Mouse (Mus musculus) MEL (cell line): ENCODE data around the gene Actr10.

Experiments
- BHLHE40 ChIP-seq: IDR thresholded peaks from 2 replicates; pipeline ENCODE4 v1.6.1; 2012; ENCODE audit warnings: low read depth, mild to moderate bottlenecking, inconsistent platforms, low read length, improper control_type of control experiment, borderline replicate concordance
- CTCF ChIP-seq, 3 experiments: IDR thresholded peaks in 2 of 3; conservative IDR thresholded peaks in 1 of 3; 2 replicates each; pipeline ENCODE4 v1.5.1; 2011 to 2012; ENCODE audit warnings: low read length in 3 of 3, low read depth in 2 of 3, mild to moderate bottlenecking in 2 of 3, improper control_type of control experiment in 1 of 3, inconsistent platforms in 1 of 3, mixed read lengths in 1 of 3, moderate library complexity in 1 of 3; ENCODE audit not compliant: control insufficient read depth in 1 of 3, insufficient read depth in 1 of 3, poor library complexity in 1 of 3, severe bottlenecking in 1 of 3
- E2F4 ChIP-seq: IDR thresholded peaks from 2 replicates; pipeline ENCODE4 v1.6.1; 2011; ENCODE audit warnings: low read depth, low read length, improper control_type of control experiment, borderline replicate concordance
- EP300 ChIP-seq, 2 experiments: IDR thresholded peaks; 2 replicates each; pipeline ENCODE4 v1.6.1; 2011; ENCODE audit warnings: improper control_type of control experiment in 2 of 2, low read length in 2 of 2, low read depth in 1 of 2, mild to moderate bottlenecking in 1 of 2
- GATA1 ChIP-seq: IDR thresholded peaks from 2 replicates; pipeline ENCODE4 v1.6.1; 2011; ENCODE audit warnings: low read depth, low read length, improper control_type of control experiment
- MAFK ChIP-seq: IDR thresholded peaks from 2 replicates; pipeline ENCODE4 v1.6.1; 2011; ENCODE audit warnings: low read depth, mild to moderate bottlenecking, low read length, improper control_type of control experiment, borderline replicate concordance
- POLR2A ChIP-seq, 2 experiments: IDR thresholded peaks; 2 replicates each; pipeline ENCODE4 v1.6.1; 2011 to 2012; ENCODE audit warnings: low read length in 2 of 2, mild to moderate bottlenecking in 2 of 2, control low read depth in 1 of 2, improper control_type of control experiment in 1 of 2, low read depth in 1 of 2, moderate library complexity in 1 of 2; ENCODE audit not compliant: control insufficient read depth in 1 of 2, insufficient read depth in 1 of 2, poor library complexity in 1 of 2
- RAD21 ChIP-seq: IDR thresholded peaks from 2 replicates; pipeline ENCODE4 v1.6.1; 2011; ENCODE audit warnings: mild to moderate bottlenecking, low read depth, low read length, improper control_type of control experiment
- TAL1 ChIP-seq: IDR thresholded peaks from 2 replicates; pipeline ENCODE4 v1.6.1; 2012; ENCODE audit warnings: mild to moderate bottlenecking, inconsistent platforms, low read length, moderate library complexity, mixed read lengths
- TBP ChIP-seq: IDR thresholded peaks from 2 replicates; pipeline ENCODE4 v1.8.0; 2011; ENCODE audit warnings: low read depth, low read length, improper control_type of control experiment
- UBTF ChIP-seq: IDR thresholded peaks from 2 replicates; pipeline ENCODE4 v1.6.1; 2012; ENCODE audit warnings: low read depth, mild to moderate bottlenecking, inconsistent platforms, low read length, improper control_type of control experiment, moderate library complexity, borderline replicate concordance; ENCODE audit not compliant: insufficient read depth
- USF1 ChIP-seq: IDR thresholded peaks from 2 replicates; pipeline ENCODE4 v1.6.1; 2014; ENCODE audit warnings: low read depth, mild to moderate bottlenecking, inconsistent platforms, low read length, improper control_type of control experiment, moderate library complexity
- ZC3H11A ChIP-seq: IDR thresholded peaks from 2 replicates; pipeline ENCODE4 v1.6.1; 2012; ENCODE audit warnings: low read depth, mild to moderate bottlenecking, inconsistent platforms, low read length, improper control_type of control experiment
- ZNF384 ChIP-seq: IDR thresholded peaks from 2 replicates; pipeline ENCODE4 v1.6.1; 2012; ENCODE audit warnings: low read depth, mild to moderate bottlenecking, inconsistent platforms, low read length, improper control_type of control experiment

DNA sequence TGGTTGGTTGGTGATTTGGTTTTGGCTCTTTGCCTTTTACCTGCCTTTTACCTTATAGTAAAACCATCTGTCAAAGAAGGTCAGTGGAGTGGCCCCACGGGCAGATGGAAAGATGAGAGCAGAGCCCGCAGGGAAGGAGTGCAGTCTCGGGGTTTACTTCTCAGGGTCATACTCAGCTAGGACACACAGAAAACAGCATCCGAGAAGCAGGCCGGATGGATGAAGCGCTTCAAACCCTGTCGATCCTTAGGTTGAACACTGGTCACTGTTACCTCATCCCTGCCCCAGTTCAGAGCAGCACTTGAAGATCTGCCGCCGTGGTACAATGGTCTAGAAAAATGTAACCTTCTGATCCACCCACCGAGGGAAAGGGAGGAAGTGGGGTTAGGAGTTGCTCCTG lies 33.2 kb upstream of the Actr10 start:
- TF ChIP-seq ZNF384 (no peak), BHLHE40 (no peak), E2F4 (no peak), TBP (no peak), POLR2A (IDR thresholded peaks at IDR 0.05; ENCODE audit: control insufficient read depth in 1 of 2, insufficient read depth in 1 of 2, low read depth in 1 of 2, low read length in 2 of 2, poor library complexity in 1 of 2) (no peak), MAFK (no peak), CTCF (IDR thresholded peaks at IDR 0.05 in 2 of 3, conservative IDR thresholded peaks at IDR 0.05 in 1 of 3; ENCODE audit: control insufficient read depth in 1 of 3, insufficient read depth in 1 of 3, low read depth in 2 of 3, low read length in 3 of 3, poor library complexity in 1 of 3, severe bottlenecking in 1 of 3) (no peak), RAD21 (no peak), EP300 (IDR thresholded peaks at IDR 0.05; ENCODE audit: low read depth in 1 of 2, low read length in 2 of 2) (no peak), USF1 (no peak), ZC3H11A (no peak), GATA1 (no peak), TAL1 (no peak), UBTF (no peak)
